Mouse (Mus musculus) natural killer cell, adult 2 months (primary cell): ENCODE measurements around the gene Fbxo9.

Source experiments
- DNase-seq, 2 experiments: peaks; one replicate each; pipeline ENCODE4 v3.0.0; 2022; ENCODE audit warnings: low spot score in 2 of 2

Gene Fbxo9

GRCm38 (mm10) chr9:78070496-78070895 is 38.4 kb downstream of the Fbxo9 start:
- no peak for DNase-seq

GRCm38 (mm10) chr9:78064121-78064520 is 44.7 kb downstream of the Fbxo9 start:
- no peak for DNase-seq

- DNase-seq = no peak
Observed at GRCm38 (mm10) chr9:78062392-78062791, 46.5 kb downstream of the Fbxo9 start.

- DNase-seq = no peak
Observed at GRCm38 (mm10) chr9:78059525-78060120, 49.2 kb downstream of the Fbxo9 start.

GRCm38 (mm10) chr9:78054298-78054697 is 54.6 kb downstream of the Fbxo9 start:
- DNase-seq = no peak

GRCm38 (mm10) chr9:78053821-78054220 is 55.0 kb downstream of the Fbxo9 start:
- DNase-seq = no peak

GRCm38 (mm10) chr9:78051677-78052076 is 57.2 kb downstream of the Fbxo9 start, which contains the start of gene Gcm1:
TSS of gene Gcm1 (plus strand) at chr9:78051924.
- DNase-seq = no peak

- no peak for DNase-seq
Observed at GRCm38 (mm10) chr9:78050452-78050970, 58.4 kb downstream of the Fbxo9 start.

GRCm38 (mm10) chr9:78046755-78047154 is 62.1 kb downstream of the Fbxo9 start:
- DNase-seq = no peak

- no peak for DNase-seq
Observed at GRCm38 (mm10) chr9:78045171-78045570, 63.7 kb downstream of the Fbxo9 start.

GRCm38 (mm10) chr9:78038755-78039489 is 69.9 kb downstream of the Fbxo9 start:
- peak; percentile 58 to 76 for DNase-seq

- DNase-seq = no peak
Observed at GRCm38 (mm10) chr9:78035831-78036230, 73.0 kb downstream of the Fbxo9 start.

GRCm38 (mm10) chr9:78035296-78035695 is 73.6 kb downstream of the Fbxo9 start:
- DNase-seq = no peak

GRCm38 (mm10) chr9:78032930-78033329 is 75.9 kb downstream of the Fbxo9 start:
- DNase-seq = no peak
